Mouse (Mus musculus) midbrain, embryonic 15.5 days (tissue): ENCODE measurements around the gene Arhgef33. TPM values are rescaled to one million over a fixed set of nuclear protein-coding genes. Genes with fewer than 3 reads are reported as not detected.

Source experiments
- ATAC-seq: fragments of 200-750 bp; cut with Nextera tagmentation; replicated peaks from 2 replicates; pipeline ENCODE4 v1.8.0; 2017; ENCODE audit warnings: moderate TSS enrichment
- H3K27ac ChIP-seq: fragments of 300-500 bp; sonication (generic); 2 replicates; pipeline ENCODE4 v1.5.1; 2015; ENCODE audit warnings: mild to moderate bottlenecking, inconsistent platforms
- H3K27me3 ChIP-seq: fragments of 300-500 bp; sonication (generic); replicated peaks from 2 replicates; pipeline ENCODE4 v1.6.1; 2015; ENCODE audit warnings: inconsistent platforms
- H3K36me3 ChIP-seq: fragments of 300-500 bp; sonication (generic); replicated peaks from 2 replicates; pipeline ENCODE4 v1.6.1; 2015; ENCODE audit warnings: inconsistent platforms
- H3K4me1 ChIP-seq: fragments of 300-500 bp; sonication (generic); 2 replicates; pipeline ENCODE4 v1.6.1; 2015; ENCODE audit warnings: inconsistent platforms
- H3K4me2 ChIP-seq: fragments of 300-500 bp; sonication (generic); 2 replicates; pipeline ENCODE4 v1.6.1; 2015; ENCODE audit warnings: inconsistent platforms, mild to moderate bottlenecking, moderate library complexity
- H3K4me3 ChIP-seq: fragments of 300-500 bp; sonication (generic); 2 replicates; pipeline ENCODE4 v1.5.1; 2015; ENCODE audit warnings: mild to moderate bottlenecking, inconsistent platforms
- H3K9ac ChIP-seq: fragments of 300-500 bp; sonication (generic); 2 replicates; pipeline ENCODE4 v1.6.1; 2015; ENCODE audit warnings: mild to moderate bottlenecking, inconsistent platforms
- H3K9me3 ChIP-seq: fragments of 300-500 bp; sonication (generic); 2 replicates; pipeline ENCODE4 v1.6.1; 2016; ENCODE audit warnings: inconsistent platforms
- WGBS: fragments of 180-500 bp; shearing (Covaris S2); methylation state at CpG from one replicate; pipeline ENCODE4 v1.1.7; 2015; ENCODE audit warnings: mixed read lengths; 5-methylcytosine and 5-hydroxymethylcytosine counted together
- polyA plus RNA-seq: library from polyadenylated mRNA; unstranded; fragments of >200 nt; fragmentation: Nextera tagmentation; extraction: Ambion mirVana; gene quantifications from 2 replicates; pipeline ENCODE4 v1.2.1, GENCODE M21; 2015

Arhgef33 gene
- polyA plus RNA-seq, 1 experiment from 2014 or later, result 1.6 TPM

- WGBS, result 92% methylated on average over 1 of the region's 1 CpGs
- peaks cover 32% of the 10 kb centered on the region; the same call in 1 of the 2 replicates for H3K36me3 ChIP-seq
- no peaks in the 10 kb centered on the region for H3K4me1 ChIP-seq
- H3K4me2 ChIP-seq, result no peak overlapping the region
- no peak overlapping the region for H3K9ac ChIP-seq
- H3K9me3 ChIP-seq, result no peaks in the 10 kb centered on the region
- ATAC-seq, result no peak
- H3K27ac ChIP-seq, result no peak overlapping the region
- H3K4me3 ChIP-seq, result no peak overlapping the region
- no peaks in the 10 kb centered on the region for H3K27me3 ChIP-seq
Observed at GRCm38 (mm10) chr17:80420998-80421397, 113.8 kb downstream of the Arhgef33 start.

GRCm38 (mm10) chr17:80426171-80426570 is 119.0 kb downstream of the Arhgef33 start:
- Histone ChIP-seq H3K4me1 (no peaks in the 10 kb centered on the region), H3K4me2 (no peak overlapping the region), H3K27me3 (no peaks in the 10 kb centered on the region), H3K36me3 (peaks cover 15% of the 10 kb centered on the region; the same call in 1 of the 2 replicates), H3K27ac (no peak overlapping the region), H3K9me3 (no peaks in the 10 kb centered on the region), H3K4me3 (no peak overlapping the region), H3K9ac (no peak overlapping the region)
- no peak for ATAC-seq
- 92% methylated on average over 7 of the region's 7 CpGs for WGBS

- H3K27ac ChIP-seq, result no peak overlapping the region
- no peak overlapping the region for H3K4me3 ChIP-seq
- H3K9ac ChIP-seq, result no peak overlapping the region
- no peaks in the 10 kb centered on the region for H3K4me1 ChIP-seq
- no peak overlapping the region for H3K4me2 ChIP-seq
- 80% methylated on average over 5 of the region's 5 CpGs for WGBS
- ATAC-seq, result no peak
- H3K27me3 ChIP-seq, result no peaks in the 10 kb centered on the region
- H3K9me3 ChIP-seq, result no peaks in the 10 kb centered on the region
- H3K36me3 ChIP-seq, result peaks cover 15% of the 10 kb centered on the region; the same call in 1 of the 2 replicates
Observed at GRCm38 (mm10) chr17:80426901-80427300, 119.7 kb downstream of the Arhgef33 start.

GRCm38 (mm10) chr17:80427966-80428365 is 120.8 kb downstream of the Arhgef33 start:
- no peak for ATAC-seq
- Histone ChIP-seq H3K27me3 (no peaks in the 10 kb centered on the region), H3K9ac (no peak overlapping the region), H3K36me3 (peaks cover 7% of the 10 kb centered on the region; the same call in 1 of the 2 replicates), H3K4me1 (no peaks in the 10 kb centered on the region), H3K4me3 (no peak overlapping the region), H3K9me3 (no peaks in the 10 kb centered on the region), H3K27ac (no peak overlapping the region), H3K4me2 (no peak overlapping the region)
- 62% methylated on average over 2 of the region's 2 CpGs for WGBS

DNA sequence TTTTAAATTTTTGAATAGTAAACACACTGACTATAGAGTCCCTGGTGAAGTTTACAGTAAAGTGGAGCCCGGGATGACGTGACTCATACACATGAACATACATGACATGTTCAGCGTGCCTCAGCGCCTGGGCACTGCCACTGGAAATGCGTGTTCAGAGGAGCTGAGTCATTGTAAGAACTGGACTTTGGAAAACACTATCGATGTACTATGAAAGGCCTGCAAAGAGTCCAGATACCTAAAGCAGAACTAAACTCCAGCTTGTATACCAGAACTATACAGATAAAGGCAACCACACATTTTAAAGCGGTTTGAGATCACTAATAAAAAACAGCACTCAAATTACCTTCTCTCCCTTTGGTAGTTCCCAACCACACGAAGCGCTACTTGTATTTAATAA is 124.8 kb downstream of the Arhgef33 start:
- Histone ChIP-seq H3K4me3 (no peak overlapping the region), H3K9ac (no peak overlapping the region), H3K27me3 (no peaks in the 10 kb centered on the region), H3K4me2 (no peak overlapping the region), H3K4me1 (no peaks in the 10 kb centered on the region), H3K27ac (no peak overlapping the region), H3K36me3 (peaks cover 14% of the 10 kb centered on the region), H3K9me3 (no peaks in the 10 kb centered on the region)
- WGBS, result 96% methylated on average over 9 of the region's 9 CpGs
- no peak for ATAC-seq

DNA sequence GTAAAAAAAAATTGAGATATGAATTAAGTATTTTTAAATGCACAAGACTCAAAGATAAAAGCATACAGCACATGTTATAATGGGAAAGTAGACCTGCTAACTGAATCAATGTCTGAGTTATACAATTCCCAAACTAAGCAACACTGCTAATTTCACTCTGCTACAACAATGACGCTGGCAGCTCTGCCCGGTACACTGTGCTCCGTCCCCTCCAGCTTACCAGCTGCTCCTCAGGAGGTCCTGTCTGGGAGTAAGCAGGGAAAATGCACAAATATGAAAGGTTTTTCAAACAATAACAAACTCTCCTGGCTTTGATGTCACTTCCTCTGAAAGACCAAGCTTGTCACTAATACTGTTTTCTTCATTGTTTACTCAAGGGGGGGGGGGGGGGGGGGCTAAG is 127.2 kb downstream of the Arhgef33 start:
- Histone ChIP-seq H3K27me3 (no peaks in the 10 kb centered on the region), H3K4me1 (no peaks in the 10 kb centered on the region), H3K9me3 (no peaks in the 10 kb centered on the region), H3K27ac (no peak overlapping the region), H3K4me2 (no peak overlapping the region), H3K4me3 (no peak overlapping the region), H3K36me3 (peaks cover 21% of the 10 kb centered on the region), H3K9ac (no peak overlapping the region)
- ATAC-seq, result no peak
- WGBS, result 64% methylated on average over 3 of the region's 3 CpGs

- Histone ChIP-seq H3K9me3 (no peaks in the 10 kb centered on the region), H3K4me1 (no peaks in the 10 kb centered on the region), H3K27ac (no peak overlapping the region), H3K4me2 (no peak overlapping the region), H3K4me3 (no peak overlapping the region), H3K27me3 (no peaks in the 10 kb centered on the region), H3K36me3 (peaks cover 19% of the 10 kb centered on the region), H3K9ac (no peak overlapping the region)
- ATAC-seq, result no peak
- WGBS, result 88% methylated on average over 5 of the region's 5 CpGs
Observed at GRCm38 (mm10) chr17:80435680-80436079, 128.5 kb downstream of the Arhgef33 start.

DNA sequence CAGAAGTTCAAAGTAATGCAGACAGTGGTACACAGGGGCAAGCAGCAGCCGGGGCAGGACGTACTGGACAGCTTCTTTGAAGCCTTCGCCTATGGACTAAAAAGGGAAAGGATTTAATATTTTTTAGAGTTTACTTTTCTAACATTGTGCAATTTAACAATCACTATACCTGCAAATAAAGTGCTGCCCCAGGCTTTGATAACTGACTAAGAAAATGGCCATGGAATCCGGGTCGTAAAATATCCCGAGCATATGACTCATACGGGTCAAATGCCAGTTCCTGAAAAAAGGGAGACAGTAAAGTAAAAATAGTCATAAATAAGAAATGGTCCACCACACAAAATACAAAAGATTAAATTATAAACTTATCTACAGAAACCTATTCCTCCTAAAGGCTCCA is 138.2 kb downstream of the Arhgef33 start:
- Histone ChIP-seq H3K27ac (no peak overlapping the region), H3K27me3 (no peaks in the 10 kb centered on the region), H3K9ac (no peak overlapping the region), H3K4me3 (no peak overlapping the region), H3K36me3 (peaks cover 45% of the 10 kb centered on the region), H3K4me2 (no peak overlapping the region), H3K4me1 (0 out of 2 replicates have a peak, but pooled peaks cover 4% of the 10 kb centered on the region), H3K9me3 (no peaks in the 10 kb centered on the region)
- no peak for ATAC-seq
- WGBS, result 95% methylated on average over 7 of the region's 7 CpGs

DNA sequence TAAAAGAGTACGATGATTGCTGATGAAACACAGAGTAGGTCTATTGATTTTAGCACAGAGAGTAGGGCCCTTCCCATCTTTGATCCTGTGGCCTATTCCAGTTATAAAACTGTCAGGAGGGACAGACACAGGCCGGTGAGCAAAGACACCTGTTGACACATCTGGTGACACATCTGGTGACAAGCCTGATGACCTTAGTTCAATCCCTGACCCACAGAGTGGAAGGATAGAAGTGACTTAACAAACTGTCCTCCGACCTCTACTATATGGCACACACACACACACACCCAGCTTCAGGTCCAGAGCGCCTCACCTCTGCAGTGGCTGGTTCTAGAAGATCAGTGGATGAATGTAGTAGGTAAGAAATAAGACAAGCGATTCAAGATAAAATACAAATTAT is 139.3 kb downstream of the Arhgef33 start:
- Histone ChIP-seq H3K9me3 (no peaks in the 10 kb centered on the region), H3K27ac (no peak overlapping the region), H3K4me2 (no peak overlapping the region), H3K36me3 (peaks cover 45% of the 10 kb centered on the region), H3K4me1 (0 out of 2 replicates have a peak, but pooled peaks cover under 1% of the 10 kb centered on the region), H3K27me3 (no peaks in the 10 kb centered on the region), H3K4me3 (no peak overlapping the region), H3K9ac (no peak overlapping the region)
- WGBS, result 97% methylated on average over 5 of the region's 5 CpGs
- ATAC-seq, result no peak

Other genes with a start within 250 kb of the Arhgef33 start
- 63.7 and 65.5 TPM in 2 replicates for gene Hnrnpll, start 245.1 kb upstream of the Arhgef33 start, polyA plus RNA-seq
- 1.5 and 2.0 TPM in 2 replicates for gene Galm, start 179.9 kb upstream of the Arhgef33 start, polyA plus RNA-seq
- gene Srsf7, start 100.1 kb upstream of the Arhgef33 start, polyA plus RNA-seq, result 417 and 424 TPM in 2 replicates
- gene Ttc39d, start 99.9 kb upstream of the Arhgef33 start, polyA plus RNA-seq, result 0.06 and 0.22 TPM in 2 replicates
- gene Gemin6, start 83.0 kb upstream of the Arhgef33 start, polyA plus RNA-seq, result 18.1 and 21.5 TPM in 2 replicates
- 48.8 and 49.7 TPM in 2 replicates for gene Morn2, start 17.2 kb upstream of the Arhgef33 start, polyA plus RNA-seq
- 52.2 and 58.2 TPM in 2 replicates for gene Dhx57, start 16.9 kb upstream of the Arhgef33 start, polyA plus RNA-seq
- gene Gm10190, start 66.1 kb downstream of the Arhgef33 start, polyA plus RNA-seq, result 3.3 and 4.4 TPM in 2 replicates
- 8.5 and 8.8 TPM in 2 replicates for gene Sos1, start 173.0 kb downstream of the Arhgef33 start, polyA plus RNA-seq